Mouse (Mus musculus): ENCODE results near the gene Zfp672.
"Not testable (repeated sequence)": the region's sequence is repeated elsewhere in the genome, so short reads cannot be mapped to it uniquely, and the experiment has no call there.

Gene Zfp672

DNA sequence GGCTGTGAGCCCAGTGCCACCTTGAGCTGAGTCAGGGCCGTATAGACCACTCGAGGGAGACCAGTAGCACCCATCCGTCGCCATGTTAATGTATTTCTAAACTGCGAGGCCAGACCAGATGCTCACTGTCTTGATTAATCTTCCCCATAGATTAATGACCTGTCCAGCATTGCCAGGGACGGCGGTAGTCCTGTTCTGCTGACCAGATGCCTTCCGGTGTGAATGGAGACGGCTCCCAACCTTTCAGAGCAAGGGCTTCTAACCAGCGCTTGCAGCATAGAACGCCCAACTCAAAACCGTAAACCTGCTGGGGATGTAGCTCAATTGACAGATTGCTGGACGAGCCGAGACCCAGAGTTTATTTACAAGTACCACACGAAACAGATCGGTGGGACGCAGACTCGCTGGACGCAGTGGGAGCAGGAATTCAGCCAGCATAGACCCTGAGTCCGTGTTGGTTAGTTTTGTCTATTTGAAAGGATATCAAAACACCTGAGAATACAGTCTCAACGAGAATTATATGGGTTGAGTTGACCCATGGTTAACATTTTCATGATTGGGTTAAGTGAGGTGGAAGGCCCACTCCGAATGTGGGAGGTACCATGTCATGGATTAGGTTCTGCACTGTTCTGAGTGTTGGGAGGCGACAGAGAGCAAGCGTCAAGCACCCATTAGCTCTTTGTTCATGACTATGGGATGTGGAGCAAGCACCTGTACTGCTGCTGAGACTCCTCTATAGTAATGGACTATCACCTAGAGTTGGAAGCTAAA lies 6.4 kb downstream of the Zfp672 start:
- peak; percentile 16 for DNase-seq

DNA sequence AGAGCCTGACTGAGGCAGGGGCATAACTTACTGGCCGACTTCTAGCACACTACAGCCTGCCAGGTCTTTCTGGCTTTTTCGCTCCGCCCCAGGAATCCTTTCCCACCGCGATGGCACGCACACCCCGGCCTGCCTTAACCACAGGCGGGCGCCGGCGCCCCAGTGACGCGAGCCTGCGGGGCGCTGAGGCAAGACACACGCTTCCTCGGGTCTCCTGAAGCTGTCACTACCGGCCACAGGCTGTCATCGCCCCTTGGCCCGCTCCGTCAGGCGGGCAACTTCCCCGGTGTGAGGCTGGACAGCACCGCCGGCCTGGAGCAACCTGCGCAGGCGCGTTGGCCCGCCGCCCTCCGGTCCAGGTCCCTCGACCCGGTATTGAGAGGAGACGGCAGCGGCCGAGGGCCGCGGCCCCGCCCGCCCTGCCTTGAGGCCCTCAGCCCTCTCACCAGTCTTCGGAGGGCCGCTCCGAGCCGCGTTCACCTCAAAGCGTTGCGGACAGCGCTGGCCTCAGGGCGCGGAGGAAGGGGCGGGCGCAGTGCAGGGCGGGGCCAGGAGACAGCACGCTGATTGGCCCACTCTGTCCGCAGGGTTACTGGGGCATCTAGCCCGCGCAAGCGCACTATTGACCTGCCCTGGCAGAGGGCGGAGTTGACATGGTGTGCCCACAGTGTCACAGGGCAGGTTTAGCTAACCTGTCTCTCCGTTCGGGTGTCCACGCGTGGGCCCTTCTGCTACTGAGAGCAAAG lies 7.1 kb downstream of the Zfp672 start:
- peak; percentile 98 for DNase-seq

DNA sequence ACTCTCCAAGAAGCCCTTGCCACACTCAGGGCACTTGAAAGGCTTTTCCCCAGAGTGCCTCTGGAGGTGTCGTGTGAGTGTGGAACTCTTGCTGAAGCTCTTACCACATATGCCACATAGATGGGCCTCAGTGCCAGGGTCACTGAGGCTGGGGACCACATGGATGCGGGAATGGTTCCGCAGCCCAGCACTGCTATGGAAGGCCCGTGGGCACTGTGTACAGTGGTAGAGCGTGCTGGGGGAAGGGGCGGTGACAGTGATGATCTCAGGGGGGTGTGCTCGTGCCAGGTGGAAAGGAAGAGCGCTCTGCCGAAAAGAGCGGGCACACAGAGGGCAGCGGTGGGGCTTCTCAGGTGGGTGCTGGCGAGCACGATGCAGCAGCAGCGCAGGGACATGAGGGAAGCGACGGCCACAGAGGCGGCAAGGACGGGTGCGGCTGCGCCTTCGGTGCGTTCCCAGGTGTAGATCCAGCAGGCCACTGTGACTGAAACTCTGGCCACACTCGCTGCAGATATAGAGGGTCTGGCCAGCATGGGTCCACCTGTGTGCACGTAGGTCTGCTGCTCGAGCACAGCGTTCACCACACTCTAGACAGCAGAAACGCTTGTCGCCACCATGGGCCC lies 13.3 kb downstream of the Zfp672 start:
- no peak for DNase-seq

DNA sequence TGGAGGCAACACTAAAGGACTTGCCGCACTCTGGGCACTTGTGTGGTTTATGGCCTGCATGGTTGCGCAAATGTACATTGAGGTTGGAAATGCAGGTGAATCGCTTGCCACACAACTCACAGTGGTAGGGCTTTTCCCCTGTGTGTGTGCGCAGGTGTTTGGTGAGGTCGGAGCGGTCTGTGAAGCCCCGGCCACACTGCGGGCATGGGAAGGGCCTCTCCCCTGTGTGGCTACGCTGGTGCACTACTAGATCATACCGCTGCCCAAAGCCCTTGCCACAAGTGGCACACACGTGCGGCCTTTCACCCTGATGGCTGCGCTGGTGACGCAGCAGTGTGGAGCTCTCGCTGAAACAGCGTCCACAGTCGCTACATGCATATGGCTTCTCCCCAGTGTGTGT lies 13.8 kb downstream of the Zfp672 start:
- DNase-seq = no peak

DNA sequence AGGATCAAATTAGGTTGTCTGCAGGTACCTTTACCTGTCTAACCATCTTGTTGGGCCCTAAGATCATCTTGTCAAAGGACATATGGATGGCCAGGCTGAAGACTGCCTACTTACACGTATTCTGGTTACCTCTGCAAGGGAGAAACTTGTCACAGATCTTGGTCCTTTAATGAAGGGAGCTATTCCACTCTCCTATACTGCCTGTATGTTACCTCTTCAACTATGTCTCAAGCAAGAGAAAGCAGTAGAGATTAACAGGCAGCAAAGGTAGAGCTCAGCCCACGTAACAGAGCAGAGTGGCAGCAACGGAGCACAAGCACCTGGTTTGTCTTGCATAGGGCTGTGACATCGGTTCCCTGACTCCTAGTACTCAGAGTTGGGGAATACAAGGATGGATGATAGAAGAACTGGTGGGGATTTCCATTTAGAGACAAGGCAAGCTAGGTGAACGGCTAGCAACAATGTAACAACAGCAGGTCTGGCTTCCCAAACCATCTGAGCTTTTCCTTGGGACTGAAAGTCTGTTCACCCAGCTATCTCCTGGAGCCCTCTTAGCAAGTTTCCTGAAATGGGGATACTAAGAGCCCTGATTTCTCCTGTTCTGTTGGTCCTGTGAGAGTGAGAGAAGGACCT lies 14.5 kb downstream of the Zfp672 start:
- DNase-seq = no peak

DNA sequence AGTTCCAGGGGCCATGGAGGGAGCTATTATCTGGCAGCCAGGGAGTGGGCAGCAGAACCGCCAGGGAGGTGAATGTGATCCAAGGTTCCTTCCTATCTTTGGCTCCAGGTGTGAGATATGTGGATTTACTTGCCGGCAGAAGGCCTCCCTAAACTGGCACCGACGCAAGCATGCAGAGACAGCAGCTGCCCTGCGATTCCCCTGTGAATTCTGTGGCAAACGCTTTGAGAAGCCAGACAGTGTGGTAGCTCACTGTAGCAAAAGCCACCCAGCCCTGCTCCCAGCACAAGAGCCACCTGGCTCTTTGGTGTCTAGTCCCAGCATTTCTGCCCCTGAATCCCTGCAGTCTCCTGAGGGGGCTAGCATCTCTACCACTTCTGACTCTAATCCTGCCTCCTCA lies 16.1 kb downstream of the Zfp672 start:
- DNase-seq = no peak

DNA sequence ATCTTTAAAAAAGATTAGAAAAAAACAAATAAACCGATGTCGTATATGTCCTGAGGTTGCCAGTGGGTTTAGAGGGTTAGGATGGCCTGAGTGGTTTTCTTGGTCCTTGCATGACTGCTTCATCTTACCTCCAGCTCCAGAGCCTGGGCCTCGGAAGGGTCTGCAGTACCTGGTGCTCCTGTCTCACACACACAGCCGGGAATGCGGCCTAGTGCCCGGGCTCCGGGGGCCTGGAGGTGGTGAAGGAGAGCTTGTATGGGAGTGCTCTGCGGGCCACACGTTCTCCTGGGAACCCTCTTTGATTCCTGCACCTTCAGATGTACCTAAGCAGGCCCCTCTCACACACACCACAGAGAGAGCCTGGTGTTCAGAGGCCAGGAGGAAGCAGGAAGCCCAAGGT lies 21.5 kb downstream of the Zfp672 start:
- no peak for DNase-seq

DNA sequence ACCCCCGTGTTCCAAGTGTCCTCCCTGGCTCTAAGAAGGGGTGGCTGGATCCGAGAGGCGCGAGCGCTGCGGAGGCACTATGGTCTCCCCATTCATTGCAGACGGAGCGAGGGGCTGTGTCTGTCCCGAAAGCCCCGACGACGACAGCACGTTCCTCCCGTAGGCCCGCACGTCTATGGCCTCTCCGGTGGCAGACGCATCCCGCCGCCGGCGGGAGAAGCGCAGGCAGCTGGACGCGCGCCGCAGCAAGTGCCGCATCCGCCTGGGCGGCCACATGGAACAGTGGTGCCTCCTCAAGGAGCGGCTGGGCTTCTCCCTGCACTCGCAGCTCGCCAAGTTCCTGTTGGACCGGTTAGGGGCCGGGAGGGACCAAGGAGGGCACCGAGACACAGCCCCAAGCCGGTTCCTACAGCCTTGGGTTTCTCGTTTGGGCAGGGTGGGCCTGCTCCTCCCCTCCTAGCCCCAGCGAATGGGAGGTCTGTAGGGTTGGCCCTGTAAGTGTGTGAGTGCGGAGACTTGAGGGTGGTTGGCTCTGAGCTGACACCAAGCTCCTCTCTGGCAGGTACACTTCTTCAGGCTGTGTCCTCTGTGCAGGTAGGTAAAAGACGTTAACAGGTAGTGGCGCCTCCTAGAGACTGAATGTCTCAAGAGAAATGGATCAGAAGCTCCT lies 22.6 kb downstream of the Zfp672 start:
- peak; percentile 73 for DNase-seq

DNA sequence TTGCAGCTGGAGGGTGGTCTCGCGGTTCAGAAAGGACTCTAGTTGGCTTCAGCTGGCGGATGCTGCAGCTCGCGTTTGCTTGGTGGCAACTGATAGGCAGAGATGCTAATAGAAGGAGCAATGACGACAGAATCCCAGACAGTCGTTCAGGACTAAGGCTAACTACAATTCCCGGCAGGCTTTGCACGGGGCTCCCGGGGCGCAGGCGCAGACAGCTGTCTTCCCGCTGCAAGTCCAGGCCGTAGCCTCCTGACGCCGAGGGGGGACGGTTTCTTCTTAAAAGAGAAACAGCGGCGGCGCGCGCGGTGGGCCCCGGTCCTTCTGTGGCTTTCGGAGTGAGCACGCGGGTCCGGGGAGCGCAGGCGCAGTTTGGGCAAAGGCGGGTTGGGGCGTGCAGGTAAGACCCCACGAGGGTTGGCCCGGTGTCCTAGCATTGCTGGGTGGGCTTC lies 23.3 kb downstream of the Zfp672 start, which contains the start of gene Zfp692:
Gene Zfp692 (plus strand): TSS at position 210 of the 449 bp plus-strand sequence.
- DNase-seq = peak; percentile 90

DNA sequence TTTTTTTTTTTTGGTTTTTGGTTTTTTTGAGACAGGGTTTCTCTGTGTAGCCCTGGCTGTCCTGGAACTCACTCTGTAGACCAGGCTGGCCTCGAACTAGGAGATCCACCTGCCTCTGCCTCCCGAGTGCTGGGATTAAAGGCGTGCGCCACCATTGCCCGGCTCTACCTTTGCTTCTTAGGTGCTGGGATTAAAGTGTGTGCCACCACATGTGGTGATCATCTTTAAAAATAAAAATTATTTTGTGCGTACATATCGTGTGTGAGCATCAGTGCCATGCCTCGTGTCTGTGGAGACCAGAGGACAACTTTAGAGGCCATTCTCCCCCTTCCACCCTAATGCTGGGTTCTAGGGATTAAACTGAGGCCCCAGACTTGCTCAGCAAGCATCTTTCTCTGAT lies 24.8 kb downstream of the Zfp672 start:
- not testable (repeated sequence) for DNase-seq

DNA sequence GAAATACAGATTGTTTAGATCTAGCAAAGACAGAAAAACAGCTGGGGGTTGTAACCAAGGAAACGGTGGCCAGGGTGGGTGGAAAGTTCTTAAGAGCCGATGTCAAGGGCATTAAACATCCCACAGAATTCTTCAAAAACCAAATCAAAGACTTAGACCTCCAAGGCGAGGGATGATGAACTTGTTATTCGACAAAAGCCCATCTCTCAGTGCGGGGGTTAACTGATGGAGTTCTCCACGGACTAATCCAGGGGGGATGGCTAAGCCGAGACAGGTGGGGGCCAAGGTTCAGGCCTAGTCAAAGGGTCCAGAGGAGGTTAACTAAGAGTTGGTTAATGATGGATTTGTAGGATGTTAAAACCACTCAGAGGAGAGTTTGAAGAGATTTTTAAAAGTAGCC lies 26.5 kb downstream of the Zfp672 start:
- DNase-seq = no peak

DNA sequence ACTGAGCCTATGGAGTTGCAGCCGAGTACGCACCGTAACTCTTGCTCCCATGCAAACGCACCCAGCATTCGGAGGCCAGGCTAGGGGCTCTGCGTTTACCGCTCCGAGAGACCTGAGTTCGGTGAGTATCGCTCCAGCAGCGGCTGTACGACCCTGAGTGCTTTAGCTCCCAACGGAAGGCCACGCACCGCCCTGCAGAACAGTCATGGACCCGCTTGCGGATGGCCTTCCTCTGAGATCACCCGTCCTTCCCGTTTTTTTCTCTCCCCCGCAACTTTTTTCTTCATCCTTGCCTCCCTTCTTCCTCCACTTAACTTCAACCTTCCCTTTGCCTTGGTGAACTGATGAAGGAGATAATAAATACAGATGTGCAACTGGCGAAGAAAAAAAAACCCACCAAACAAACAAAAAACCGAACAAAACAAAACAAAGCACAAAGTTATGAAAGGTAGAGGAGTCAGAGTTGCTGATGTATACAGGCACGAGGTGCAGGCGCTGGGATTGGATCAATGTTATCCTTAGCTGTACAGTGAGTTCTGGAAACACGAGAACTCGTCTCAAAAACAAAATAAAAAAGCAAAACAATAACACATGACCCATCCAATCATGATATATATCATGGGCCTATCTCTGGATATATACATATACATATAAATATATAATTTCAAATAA lies 27.2 kb downstream of the Zfp672 start:
- no peak for DNase-seq

DNA sequence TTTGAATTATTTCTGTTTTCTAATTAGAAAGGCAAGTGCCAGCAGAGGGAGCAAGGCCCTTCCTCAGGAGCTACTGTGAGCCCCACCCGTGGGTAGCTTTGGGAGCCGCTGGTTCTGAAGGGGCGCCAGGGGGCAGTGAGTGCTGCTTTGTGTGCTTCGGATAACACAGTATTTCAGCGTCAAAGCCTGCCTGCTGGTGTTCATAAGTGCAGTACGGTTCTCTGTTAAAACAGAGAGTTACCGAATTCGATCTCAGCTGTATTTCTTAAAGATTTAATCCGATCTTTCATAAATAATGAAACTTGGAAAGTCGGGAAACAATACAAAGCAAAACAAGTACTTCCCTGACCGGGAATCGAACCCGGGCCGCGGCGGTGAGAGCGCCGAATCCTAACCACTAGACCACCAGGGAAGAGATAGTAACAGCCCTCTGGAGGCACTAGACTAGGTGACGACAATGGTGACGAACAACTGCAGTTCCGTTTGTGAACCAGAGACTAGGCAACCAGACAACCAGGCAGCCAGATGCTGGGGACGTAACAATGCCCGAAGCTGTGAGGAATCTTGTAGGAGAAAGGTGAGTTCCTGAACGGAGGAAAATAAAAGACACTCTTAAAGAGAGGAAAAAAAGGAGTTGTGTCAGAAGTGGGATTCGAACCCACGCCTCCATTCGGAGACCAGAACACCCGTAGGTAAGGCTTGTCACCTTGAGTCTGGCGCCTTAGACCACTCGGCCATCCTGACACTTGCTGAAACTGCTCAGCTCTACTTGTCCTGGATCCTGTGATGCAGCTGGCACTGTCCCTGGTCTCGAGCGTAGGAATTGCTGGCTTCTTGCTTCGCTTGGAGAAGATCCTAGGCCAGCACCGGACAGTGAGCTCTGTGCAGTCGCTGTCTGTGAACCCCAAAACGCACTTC lies 28.0 kb downstream of the Zfp672 start:
- peak; percentile 99 for DNase-seq

DNA sequence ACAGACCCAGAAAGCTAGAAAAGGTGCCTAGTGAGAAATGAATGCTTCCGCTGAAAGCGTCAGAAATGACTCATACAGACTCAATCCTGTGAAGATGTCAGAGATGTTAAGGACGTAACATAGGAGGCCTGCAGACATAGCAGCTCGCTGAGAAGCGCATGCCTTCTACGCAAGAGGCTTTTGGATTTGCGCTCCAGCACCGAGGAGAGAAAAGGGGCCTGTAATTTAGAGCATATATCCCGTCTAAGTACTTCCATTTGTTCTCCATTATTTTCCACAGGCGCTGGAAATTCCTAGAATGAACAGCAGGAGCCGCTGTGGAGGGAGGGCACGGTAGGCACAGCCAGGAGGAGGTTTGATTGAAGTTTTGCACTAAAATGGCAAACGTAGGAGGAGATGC lies 29.1 kb downstream of the Zfp672 start:
- DNase-seq = peak; percentile 81

DNA sequence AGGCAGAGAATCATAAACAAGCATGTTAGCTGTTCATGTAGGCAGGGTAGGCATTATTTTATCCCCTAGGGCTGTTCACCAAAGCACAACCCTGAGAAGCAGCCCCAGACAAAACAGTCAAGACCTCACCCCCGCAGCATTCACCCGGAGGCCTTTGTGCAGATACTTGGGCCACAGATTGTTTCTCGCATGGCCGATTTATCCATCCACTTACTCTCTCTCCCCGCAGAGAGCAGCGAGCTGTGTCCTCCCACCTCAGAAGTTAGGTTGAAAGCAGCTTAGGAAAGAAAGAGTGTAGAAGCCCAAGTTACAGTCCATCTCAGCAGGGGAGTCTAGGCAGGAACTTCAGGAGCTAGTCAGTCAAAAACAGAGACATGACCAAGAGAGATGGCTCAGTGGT lies 32.7 kb downstream of the Zfp672 start:
- DNase-seq = no peak

DNA sequence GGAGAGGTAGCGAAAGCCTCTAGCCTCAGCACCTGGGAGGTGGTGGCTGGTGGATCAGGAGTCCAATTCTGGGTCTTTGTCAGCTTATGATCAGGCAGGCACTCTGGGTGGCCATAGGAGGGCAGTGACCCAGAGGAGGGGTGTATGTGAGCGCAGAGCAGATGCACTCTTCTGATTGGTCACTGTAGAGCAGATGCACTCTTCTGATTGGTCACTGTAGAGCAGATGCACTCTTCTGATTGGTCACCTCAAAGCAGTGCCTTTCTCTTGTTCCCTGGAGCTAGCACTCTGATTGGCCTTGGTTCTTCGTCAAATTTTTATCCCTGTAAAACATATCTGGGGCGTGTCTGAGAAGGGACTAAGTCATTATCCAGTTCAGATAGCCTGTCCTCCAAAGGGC lies 37.3 kb downstream of the Zfp672 start:
- no peak for DNase-seq

DNA sequence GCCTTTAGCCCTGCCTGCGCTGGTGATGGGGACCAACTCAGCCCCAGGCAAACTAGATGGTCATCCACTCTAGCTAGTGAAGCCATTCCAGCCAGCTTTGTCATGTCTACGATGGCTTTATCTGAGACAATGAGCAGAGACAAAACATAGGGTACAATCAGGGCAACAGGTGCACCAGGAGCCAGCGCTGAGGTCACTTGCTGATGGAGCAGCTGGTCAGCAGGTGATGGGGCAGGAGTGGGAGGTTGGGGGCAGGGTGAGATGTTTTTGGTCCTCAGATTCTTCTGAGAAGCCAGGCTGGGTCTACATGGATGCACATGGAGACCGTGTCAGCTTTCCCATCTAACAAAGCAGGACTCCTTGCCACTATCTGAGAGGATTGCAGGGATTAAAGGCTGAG lies 39.3 kb downstream of the Zfp672 start:
- DNase-seq = no peak

DNA sequence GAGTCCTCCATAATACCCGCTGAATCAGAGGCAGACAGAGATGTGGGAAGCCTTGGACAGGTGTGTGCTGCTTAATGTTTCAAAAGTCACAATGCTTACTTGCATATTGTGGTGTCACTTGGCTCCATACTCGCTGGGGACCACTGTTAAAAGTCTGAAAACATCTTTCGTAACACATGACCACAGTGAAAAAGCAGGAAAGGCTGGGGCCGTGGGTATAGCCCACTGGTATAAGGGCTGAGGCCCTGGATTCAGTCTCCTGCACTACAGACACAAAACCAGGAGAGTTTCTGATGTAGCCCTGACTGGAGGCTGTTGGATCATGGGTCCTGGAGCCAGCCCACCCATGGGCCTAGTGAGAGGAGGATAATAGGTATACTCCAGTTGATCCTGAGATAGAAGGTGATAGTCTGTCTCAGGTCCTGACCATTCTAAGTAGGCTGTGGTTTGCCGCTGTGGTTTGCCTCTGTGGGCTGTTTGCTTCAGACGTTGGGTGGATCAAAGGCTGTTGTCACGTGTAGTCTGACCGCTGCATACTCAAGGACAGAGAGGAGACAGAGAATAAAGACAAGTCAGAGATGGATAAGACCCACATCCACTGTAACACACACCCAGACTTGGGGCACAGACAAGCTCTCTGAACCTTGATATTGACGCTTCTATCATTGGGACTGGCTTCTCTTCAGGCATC lies 40.0 kb downstream of the Zfp672 start:
- DNase-seq = no peak

DNA sequence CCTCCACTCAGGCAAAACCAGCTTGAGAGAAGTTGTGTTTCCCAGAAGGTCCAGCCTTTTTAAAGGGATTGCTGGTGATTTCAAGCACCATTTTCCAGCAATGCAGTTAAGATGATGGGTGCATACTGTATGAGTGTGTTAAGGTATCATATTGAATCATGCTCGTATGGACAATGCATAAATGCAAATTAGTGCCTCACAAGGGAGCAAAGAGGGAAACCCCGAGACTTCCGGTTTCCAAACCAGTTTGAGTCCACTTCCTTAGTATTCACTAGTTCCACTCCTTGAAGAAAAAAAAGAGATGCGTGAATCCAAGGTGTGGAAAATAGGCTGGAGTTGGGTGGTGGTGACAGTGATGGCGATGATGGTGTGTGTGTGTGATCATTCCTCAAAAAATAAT lies 47.6 kb downstream of the Zfp672 start:
- no peak for DNase-seq

DNA sequence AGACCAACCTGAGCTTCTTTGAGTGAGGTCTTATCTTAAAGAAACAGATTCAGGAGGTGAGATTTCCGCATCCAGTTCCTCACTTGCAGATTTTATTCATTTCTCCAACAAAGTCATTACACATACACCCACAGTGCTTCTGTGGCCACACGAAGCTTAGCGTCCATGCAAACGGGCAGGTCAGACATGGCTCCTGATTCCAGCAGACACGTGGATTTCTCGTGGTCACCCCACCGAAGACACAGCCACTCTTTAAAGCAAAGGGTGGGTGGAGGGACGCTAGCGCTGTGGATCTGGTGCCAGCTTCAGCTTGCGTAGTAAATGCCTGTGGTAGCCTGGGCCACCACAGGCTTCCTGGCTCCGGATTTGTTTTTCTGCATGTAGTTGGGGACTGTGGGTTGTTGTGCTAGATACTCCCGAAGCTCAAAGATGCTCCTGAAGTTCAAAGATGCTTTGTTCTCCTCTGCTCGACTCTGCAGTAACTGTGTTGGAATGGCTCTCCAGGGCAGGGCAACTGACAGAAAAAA lies 48.1 kb downstream of the Zfp672 start:
- no peak for DNase-seq
